Mouse (Mus musculus): ENCODE measurements at regions not wholly inside any gene's neighbourhood (a gene's known extent, or its start where the extent isn't known, plus 50 kb on each side); places are given as distances from the start of the nearest gene placed in this dataset.

- DNase-seq (ENCODE audit: low spot score in 2 of 2) = no peak
These were observed 59.7 kb upstream of the Tbx20 start for GRCm38 (mm10) chr9:24833766-24834165.

GRCm38 (mm10) chr9:24848210-24848609 is 74.1 kb upstream of the Tbx20 start:
- no peak for DNase-seq (ENCODE audit: low spot score in 2 of 2)

DNA sequence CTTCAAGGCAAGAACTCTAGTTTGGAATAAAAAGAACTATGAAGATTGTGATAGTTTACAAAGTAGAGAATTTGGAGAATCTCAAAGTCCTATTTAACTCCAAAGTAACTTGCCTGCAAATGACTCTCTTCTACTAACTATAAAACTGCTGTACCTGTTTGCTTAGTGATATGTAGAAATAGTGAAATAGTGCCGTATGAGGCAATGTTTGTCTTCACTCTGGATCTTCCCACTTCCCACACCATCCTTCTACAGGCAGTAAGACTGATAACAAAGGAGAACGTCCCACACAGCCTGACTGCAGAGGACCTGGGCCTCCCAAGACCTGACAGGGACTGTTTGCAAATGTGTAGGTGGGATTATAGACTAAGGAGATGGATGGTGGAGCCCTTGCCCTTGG is 85.4 kb upstream of the Tbx20 start:
- DNase-seq (ENCODE audit: low spot score in 2 of 2) = no peak

DNA sequence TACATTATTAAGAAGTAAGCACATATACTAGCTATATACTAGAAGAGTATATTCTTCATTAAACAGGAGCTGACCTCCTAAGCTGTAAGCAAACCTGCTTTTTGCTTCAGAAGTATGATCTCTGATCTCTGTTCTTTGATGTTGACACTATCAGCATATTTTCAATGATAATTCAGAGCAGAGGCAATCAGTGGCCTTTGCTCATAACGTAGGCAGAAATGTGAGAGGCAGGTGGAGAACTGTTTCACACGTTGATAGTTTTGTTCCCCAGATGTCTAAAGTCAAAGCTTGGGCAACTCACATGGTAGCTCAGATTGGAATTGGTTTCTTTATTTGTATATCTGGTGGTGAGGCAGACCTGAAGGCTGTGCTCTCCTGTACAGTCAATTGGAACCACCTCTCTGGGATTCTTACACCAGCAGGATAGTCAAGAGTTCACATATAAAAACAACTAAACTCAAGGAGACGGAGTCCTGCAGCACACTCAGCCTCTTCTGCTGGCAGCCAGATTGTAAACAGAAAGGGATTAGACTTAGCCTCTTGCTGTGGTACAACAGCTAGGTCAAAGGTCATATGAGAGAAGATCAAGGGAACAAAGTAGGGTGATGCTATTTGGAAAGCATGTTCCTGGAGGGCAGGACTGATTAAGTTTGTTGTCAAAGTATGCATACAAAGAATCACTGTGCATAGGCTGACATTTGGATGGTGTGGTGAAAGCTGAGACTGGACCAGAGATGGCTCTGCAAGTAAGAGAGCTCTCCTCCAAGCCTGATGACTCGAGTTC is 92.5 kb upstream of the Tbx20 start:
- no peak for DNase-seq (ENCODE audit: low spot score in 2 of 2)

DNA sequence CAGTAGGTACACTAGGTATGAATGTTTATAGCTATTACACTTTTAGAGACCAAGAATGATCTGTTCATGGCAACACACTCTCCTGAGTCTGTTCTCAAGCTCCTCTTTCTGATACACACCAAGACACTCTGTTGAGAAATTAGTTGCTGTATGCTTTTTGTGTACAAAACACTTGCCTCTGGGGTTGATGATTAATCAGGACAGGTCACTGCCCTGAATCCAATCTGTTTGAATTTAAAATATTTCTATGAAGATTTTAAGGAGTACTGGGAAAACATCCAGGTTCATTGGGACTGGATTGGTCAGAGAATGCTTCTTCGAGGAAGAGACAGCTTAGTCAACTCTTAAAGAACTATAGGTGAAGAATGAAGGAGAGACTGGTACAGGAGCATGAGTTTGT is 94.6 kb upstream of the Tbx20 start:
- no peak for DNase-seq (ENCODE audit: low spot score in 2 of 2)

GRCm38 (mm10) chr9:24874434-24875143 is 100.5 kb upstream of the Tbx20 start:
- no peak for DNase-seq (ENCODE audit: low spot score in 2 of 2)

GRCm38 (mm10) chr9:24878384-24879174 is 104.5 kb upstream of the Tbx20 start:
- no peak for DNase-seq (ENCODE audit: low spot score in 2 of 2)

DNA sequence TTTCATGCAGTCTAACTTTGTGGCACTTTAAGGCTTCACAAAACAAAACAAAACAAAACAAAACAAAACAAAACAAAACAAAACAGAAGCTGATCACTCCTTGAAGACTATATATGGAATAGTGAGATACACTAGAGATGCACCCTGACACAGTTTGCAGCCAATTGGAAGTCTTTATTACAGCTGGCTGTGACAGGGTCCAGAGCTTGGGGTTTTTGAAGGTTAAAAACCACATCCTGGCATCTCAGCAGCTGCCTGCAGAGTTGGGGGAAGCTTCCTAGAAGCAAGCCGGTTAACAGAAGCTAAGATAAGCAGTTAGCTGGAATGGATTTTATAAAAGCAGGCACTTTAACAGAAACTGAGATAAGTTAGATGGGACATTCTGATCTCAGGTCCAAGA is 105.6 kb upstream of the Tbx20 start:
- no peak for DNase-seq (ENCODE audit: low spot score in 2 of 2)

- no peak for DNase-seq (ENCODE audit: low spot score in 2 of 2)
These were observed 109.9 kb upstream of the Tbx20 start for GRCm38 (mm10) chr9:24884011-24884410.

GRCm38 (mm10) chr9:24888282-24888681 is 114.2 kb upstream of the Tbx20 start:
- DNase-seq (ENCODE audit: low spot score in 2 of 2) = no peak

- no peak for DNase-seq (ENCODE audit: low spot score in 2 of 2)
These were observed 122.6 kb upstream of the Tbx20 start for GRCm38 (mm10) chr9:24896498-24897261.

GRCm38 (mm10) chr9:24899206-24899928 is 125.3 kb upstream of the Tbx20 start:
- DNase-seq (ENCODE audit: low spot score in 2 of 2) = peak in 1 of 2 experiments; percentile 4

GRCm38 (mm10) chr9:24903706-24904105 is 129.6 kb upstream of the Tbx20 start:
- no peak for DNase-seq (ENCODE audit: low spot score in 2 of 2)

GRCm38 (mm10) chr9:24909086-24909979 is 135.2 kb upstream of the Tbx20 start:
- DNase-seq (ENCODE audit: low spot score in 2 of 2) = no peak

GRCm38 (mm10) chr9:24910738-24911137 is 136.6 kb upstream of the Tbx20 start:
- DNase-seq (ENCODE audit: low spot score in 2 of 2) = no peak

DNA sequence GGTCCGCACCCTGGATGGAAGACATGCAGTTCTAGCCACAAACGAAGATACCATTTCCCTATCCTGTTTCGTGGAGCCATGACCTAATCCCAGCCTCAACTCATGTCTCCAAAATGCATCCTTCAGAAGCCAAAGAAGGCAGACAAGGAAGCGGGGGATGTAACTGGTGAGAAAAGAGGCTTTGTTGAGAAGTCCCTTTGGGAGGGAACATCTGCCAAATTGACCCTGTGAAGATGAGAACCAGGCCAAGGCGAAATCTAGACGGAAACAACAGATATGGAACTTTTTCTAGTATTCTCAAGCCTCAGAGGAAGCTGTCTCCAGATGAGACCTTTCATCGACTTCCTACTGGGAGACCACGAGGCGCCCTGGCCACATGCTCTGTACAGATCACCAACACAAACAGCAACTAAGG is 145.9 kb upstream of the Tbx20 start:
- DNase-seq (ENCODE audit: low spot score in 2 of 2) = no peak

GRCm38 (mm10) chr9:24922051-24922860 is 148.2 kb upstream of the Tbx20 start:
- DNase-seq (ENCODE audit: low spot score in 2 of 2) = no peak

GRCm38 (mm10) chr9:24923514-24923913 is 149.4 kb upstream of the Tbx20 start:
- DNase-seq (ENCODE audit: low spot score in 2 of 2) = no peak

Measured in adrenal gland, adult 18-20 months (tissue).